Mouse (Mus musculus) macrophage (primary cell): ENCODE measurements at regions not wholly inside any gene's neighbourhood (a gene's known extent, or its start where the extent isn't known, plus 50 kb on each side); places are given as distances from the start of the nearest gene placed in this dataset.
"Not testable (repeated sequence)": the region's sequence is repeated elsewhere in the genome, so short reads cannot be mapped to it uniquely, and the experiment has no call there.

ENCODE experiments used
- H3K27ac ChIP-seq: fragments of 350-480 bp; formaldehyde crosslinking; 2 replicates; pipeline ENCODE4 v1.9.0; 2021
- H3K36me3 ChIP-seq: fragments of 350-480 bp; formaldehyde crosslinking; 2 replicates; pipeline ENCODE4 v1.9.0; 2021; ENCODE audit errors: inconsistent target
- H3K4me3 ChIP-seq: fragments of 350-480 bp; formaldehyde crosslinking; 2 replicates; pipeline ENCODE4 v1.9.0; 2021; ENCODE audit errors: inconsistent target
- H3K79me2 ChIP-seq: fragments of 350-480 bp; formaldehyde crosslinking; 2 replicates; pipeline ENCODE4 v1.9.0; 2021; ENCODE audit errors: inconsistent target
- WGBS: methylation state at CpG from one replicate; pipeline ENCODE4 v1.1.7; 2026; ENCODE audit warnings: inconsistent platforms; ENCODE audit not compliant: missing documents; 5-methylcytosine and 5-hydroxymethylcytosine counted together

GRCm38 (mm10) chr14:76964046-76964445 lies 72.5 kb upstream of the Ccdc122 start:
- no peaks in the 10 kb centered on the region for H3K79me2 ChIP-seq
- WGBS, result 0% methylated on average over 5 of the region's 5 CpGs
- H3K4me3 ChIP-seq, result no peak overlapping the region
- no peaks in the 10 kb centered on the region for H3K36me3 ChIP-seq
- no peak overlapping the region for H3K27ac ChIP-seq

DNA sequence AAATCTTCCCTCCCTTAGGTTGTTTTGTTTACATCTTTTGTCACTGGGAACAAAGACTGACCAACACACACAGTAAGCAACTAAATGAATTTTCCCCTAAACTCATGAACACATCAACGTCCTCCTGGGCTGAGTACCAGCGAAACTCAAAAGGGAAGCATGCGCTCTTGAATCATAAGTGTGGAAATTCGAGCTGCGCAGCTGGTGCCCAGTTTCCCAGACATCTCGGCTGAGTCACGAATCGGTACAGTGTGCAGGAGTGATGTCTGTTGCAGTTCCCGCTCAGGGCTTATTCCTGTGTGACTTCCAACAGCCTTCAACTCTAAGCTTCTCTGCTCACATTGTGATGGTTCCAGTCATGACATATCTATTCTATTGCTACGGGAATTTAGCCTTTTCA lies 77.7 kb upstream of the Ccdc122 start:
- Histone ChIP-seq H3K27ac (no peak overlapping the region), H3K36me3 (no peaks in the 10 kb centered on the region), H3K79me2 (no peaks in the 10 kb centered on the region), H3K4me3 (no peak overlapping the region)
- 84% methylated on average over 10 of the region's 10 CpGs for WGBS

- 91% methylated on average over 2 of the region's 2 CpGs for WGBS
Observed at GRCm38 (mm10) chr14:76957136-76957535, 79.4 kb upstream of the Ccdc122 start.

GRCm38 (mm10) chr14:76953171-76953570 lies 83.4 kb upstream of the Ccdc122 start:
- 90% methylated on average over 2 of the region's 2 CpGs for WGBS
- Histone ChIP-seq H3K4me3 (no peak overlapping the region), H3K79me2 (no peaks in the 10 kb centered on the region), H3K27ac (no peak overlapping the region), H3K36me3 (no peaks in the 10 kb centered on the region)

More at GRCm38 (mm10) chr14:76957136-76957535, 79.4 kb upstream of the Ccdc122 start:
- no peaks in the 10 kb centered on the region for H3K79me2 ChIP-seq
- H3K4me3 ChIP-seq, result no peak overlapping the region
- no peaks in the 10 kb centered on the region for H3K36me3 ChIP-seq
- no peak overlapping the region for H3K27ac ChIP-seq

GRCm38 (mm10) chr14:76951450-76951849 lies 85.1 kb upstream of the Ccdc122 start:
- 62% methylated on average over 4 of the region's 4 CpGs for WGBS
- Histone ChIP-seq H3K4me3 (no peak overlapping the region), H3K36me3 (no peaks in the 10 kb centered on the region), H3K79me2 (no peaks in the 10 kb centered on the region), H3K27ac (no peak overlapping the region)

DNA sequence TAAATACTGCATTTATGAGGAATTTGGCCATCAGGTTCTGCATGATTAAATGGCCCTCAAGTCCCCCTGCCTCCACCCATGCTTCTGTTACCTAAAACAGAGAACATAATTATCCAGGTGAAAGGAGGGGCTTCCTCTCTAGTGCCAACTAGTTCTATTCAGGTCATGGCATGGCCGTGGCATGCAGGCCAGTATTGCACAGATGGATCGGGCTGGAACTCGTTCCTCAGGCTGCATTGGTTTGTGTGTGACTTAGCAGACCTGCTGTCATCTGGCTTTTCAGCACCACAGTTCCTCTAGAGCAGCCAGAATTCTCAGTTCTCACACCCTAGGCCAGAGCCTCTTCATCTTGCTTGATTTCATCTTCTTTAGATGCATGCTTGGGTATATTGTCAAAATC lies 87.2 kb upstream of the Ccdc122 start:
- H3K4me3 ChIP-seq, result no peak overlapping the region
- 98% methylated on average over 3 of the region's 3 CpGs for WGBS
- no peaks in the 10 kb centered on the region for H3K36me3 ChIP-seq
- no peak overlapping the region for H3K27ac ChIP-seq
- no peaks in the 10 kb centered on the region for H3K79me2 ChIP-seq

GRCm38 (mm10) chr14:76948948-76949347 lies 87.6 kb upstream of the Ccdc122 start:
- 100% methylated on average over 3 of the region's 3 CpGs for WGBS
- H3K36me3 ChIP-seq, result no peaks in the 10 kb centered on the region
- no peak overlapping the region for H3K27ac ChIP-seq
- no peaks in the 10 kb centered on the region for H3K79me2 ChIP-seq
- H3K4me3 ChIP-seq, result no peak overlapping the region

DNA sequence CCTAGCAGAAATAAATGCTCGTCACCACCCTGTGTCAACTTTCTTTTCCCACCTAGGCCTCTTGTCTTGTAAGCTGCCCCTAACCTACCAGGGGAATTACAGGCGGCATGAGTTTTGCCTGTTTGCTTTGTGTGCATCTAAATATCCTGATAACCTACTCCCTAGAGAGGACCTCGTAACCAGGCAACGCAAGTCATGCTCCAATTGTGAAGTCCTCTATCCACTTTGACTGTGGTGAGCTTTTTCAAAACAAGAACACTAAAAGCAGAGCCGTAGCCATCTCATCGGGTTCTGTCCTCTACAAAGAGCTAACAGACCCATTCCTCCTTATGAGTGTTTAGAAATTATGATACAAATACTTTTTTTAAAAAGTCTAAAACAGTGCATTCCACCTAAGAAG lies 88.1 kb upstream of the Ccdc122 start:
- Histone ChIP-seq H3K79me2 (no peaks in the 10 kb centered on the region), H3K27ac (no peak overlapping the region), H3K4me3 (no peak overlapping the region), H3K36me3 (no peaks in the 10 kb centered on the region)
- WGBS, result 93% methylated on average over 6 of the region's 6 CpGs

GRCm38 (mm10) chr14:76947148-76947547 lies 89.4 kb upstream of the Ccdc122 start:
- Histone ChIP-seq H3K79me2 (no peaks in the 10 kb centered on the region), H3K27ac (no peak overlapping the region), H3K36me3 (no peaks in the 10 kb centered on the region), H3K4me3 (no peak overlapping the region)
- WGBS, result 96% methylated on average over 3 of the region's 3 CpGs

GRCm38 (mm10) chr14:76945626-76946025 lies 90.9 kb upstream of the Ccdc122 start:
- no peaks in the 10 kb centered on the region for H3K36me3 ChIP-seq
- H3K79me2 ChIP-seq, result no peaks in the 10 kb centered on the region
- H3K27ac ChIP-seq, result no peak overlapping the region
- 90% methylated on average over 6 of the region's 6 CpGs for whole genome bisulfite sequencing
- H3K4me3 ChIP-seq, result no peak overlapping the region

DNA sequence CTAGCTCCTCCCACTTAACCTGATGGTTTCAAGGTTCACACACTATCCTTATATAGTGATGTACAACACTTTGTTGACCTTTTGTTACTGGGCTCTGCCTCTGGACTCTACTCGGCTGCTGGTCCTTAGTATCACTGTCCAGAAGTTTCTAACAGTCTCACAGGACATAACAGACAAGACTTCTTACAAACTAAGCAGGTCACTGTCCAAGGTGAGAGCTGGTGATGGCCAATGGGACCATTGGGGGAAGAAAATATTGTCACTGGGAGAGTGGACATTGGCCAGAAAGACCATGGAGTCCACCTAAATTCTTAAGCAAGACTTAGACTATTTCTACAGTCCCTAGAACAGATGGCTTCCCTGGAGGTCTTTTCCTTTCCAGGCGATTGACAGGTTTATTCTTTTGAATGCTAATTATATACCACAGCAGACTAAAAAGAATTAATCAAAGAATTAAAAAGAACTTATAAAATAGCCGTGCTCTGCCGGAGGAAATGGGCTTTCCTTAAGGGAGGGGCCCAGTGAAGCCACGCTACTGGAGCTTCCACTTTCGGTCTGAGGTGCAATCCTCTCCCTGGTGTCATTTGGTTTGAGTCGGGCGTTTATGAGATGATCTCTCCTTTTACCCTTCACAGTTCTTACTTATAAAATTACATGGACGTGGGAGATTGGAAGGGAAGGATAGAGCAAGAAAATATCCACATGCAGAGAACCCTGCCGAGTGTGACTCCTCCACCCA lies 94.9 kb upstream of the Ccdc122 start:
- H3K79me2 ChIP-seq, result no peaks in the 10 kb centered on the region
- no peaks in the 10 kb centered on the region for H3K36me3 ChIP-seq
- peak overlapping the region; percentile 17 for H3K4me3 ChIP-seq
- 0 out of 2 replicates have a peak overlapping the region, but pooled peaks have one; percentile 4 for H3K27ac ChIP-seq
- 27% methylated on average over 10 of the region's 10 CpGs for WGBS

GRCm38 (mm10) chr14:76940507-76940906 lies 96.1 kb upstream of the Ccdc122 start:
- H3K79me2 ChIP-seq, result no peaks in the 10 kb centered on the region
- WGBS, result 86% methylated on average over 4 of the region's 4 CpGs
- H3K36me3 ChIP-seq, result no peaks in the 10 kb centered on the region
- H3K4me3 ChIP-seq, result no peak overlapping the region
- no peak overlapping the region for H3K27ac ChIP-seq

DNA sequence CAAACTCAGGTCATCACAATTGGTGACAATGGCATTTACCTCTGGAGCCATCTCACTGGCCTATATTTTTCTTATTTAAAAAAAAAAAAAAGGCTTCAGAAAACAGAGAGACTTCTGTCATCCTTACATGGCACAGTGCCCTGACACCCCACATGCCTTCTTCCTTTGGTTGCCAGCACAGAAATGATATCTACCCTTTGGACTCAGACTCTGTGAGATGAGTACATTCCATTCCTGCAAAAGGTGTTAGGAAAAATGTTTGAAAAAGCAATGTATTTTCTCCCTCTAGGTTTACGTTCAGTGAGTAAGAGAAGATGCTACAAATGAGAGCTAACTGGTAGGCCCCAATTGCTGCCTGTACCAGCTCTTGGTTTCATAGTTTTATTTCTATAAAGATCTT lies 99.9 kb upstream of the Ccdc122 start:
- 86% methylated on average over 1 of the region's 1 CpGs for WGBS
- Histone ChIP-seq H3K79me2 (no peaks in the 10 kb centered on the region), H3K4me3 (no peak overlapping the region), H3K27ac (no peak overlapping the region), H3K36me3 (no peaks in the 10 kb centered on the region)

DNA sequence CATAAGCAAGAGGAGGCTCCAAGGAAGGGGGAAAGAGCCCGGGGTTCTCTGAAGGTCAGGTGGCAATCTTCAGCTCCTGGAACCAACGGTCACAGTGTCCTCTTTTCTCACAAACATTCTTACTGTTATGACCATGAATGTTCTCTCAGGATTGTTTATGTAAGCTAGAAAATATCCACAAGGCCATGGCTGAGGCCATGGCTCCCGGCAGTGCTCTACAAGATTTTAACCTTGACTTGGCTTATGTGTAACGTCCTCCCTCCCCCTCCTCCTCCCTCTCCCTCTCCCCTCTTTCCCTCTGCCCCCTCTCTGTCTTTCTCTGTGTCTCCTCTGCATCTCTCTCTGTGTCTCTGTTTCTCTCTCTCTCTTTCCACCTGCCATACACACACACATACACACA lies 100.5 kb upstream of the Ccdc122 start:
- not testable (repeated sequence) for H3K27ac ChIP-seq, H3K4me3 ChIP-seq, H3K36me3 ChIP-seq, H3K79me2 ChIP-seq
- 91% methylated on average over 2 of the region's 4 CpGs for WGBS

- no peak overlapping the region for H3K27ac ChIP-seq
- H3K36me3 ChIP-seq, result no peaks in the 10 kb centered on the region
- no peak overlapping the region for H3K4me3 ChIP-seq
- H3K79me2 ChIP-seq, result no peaks in the 10 kb centered on the region
- 100% methylated on average over 2 of the region's 2 CpGs for WGBS
Observed at GRCm38 (mm10) chr14:76935453-76935852, 101.1 kb upstream of the Ccdc122 start.

GRCm38 (mm10) chr14:76932890-76933289 lies 103.7 kb upstream of the Ccdc122 start:
- no peaks in the 10 kb centered on the region for H3K36me3 ChIP-seq

More at GRCm38 (mm10) chr14:76932890-76933289, 103.7 kb upstream of the Ccdc122 start:
- Histone ChIP-seq H3K4me3 (no peak overlapping the region), H3K27ac (no peak overlapping the region), H3K79me2 (no peaks in the 10 kb centered on the region)
- WGBS, result 90% methylated on average over 6 of the region's 6 CpGs
